In genomic region chr16:13189430-13190107, GRCm38 (mm10) we compare ENCODE assay signal across 9 mouse cellular contexts.
A peak's percentile ranks its signal among the peaks of the same experiment; 100 is the strongest.
DNase-seq lines count a peak whose midpoint lies in the region; ATAC-seq lines count a peak whose summit lies in the region.
"Had no signal": no experiment of that assay in that cellular context is flagged by ENCODE, and none has a peak within 500 bp of the region (broad histone marks: within the 10 kb centered on the region; RNA-seq: fewer than 3 reads in every experiment).

No protein-coding gene starts in this region.

- H3K27me3 ChIP-seq in midbrain, embryonic 14.5 days (ENCODE audit: control insufficient read depth, insufficient read depth, low read length): no peaks in the 10 kb centered on the region
- H3K27me3 ChIP-seq in midbrain, embryonic 11.5 days (ENCODE audit: control insufficient read depth, insufficient read depth, low read length): no peaks in the 10 kb centered on the region
- no peaks in the 10 kb centered on the region for H3K27me3 ChIP-seq in heart, embryonic 12.5 days (replicated peaks)
- no peaks in the 10 kb centered on the region for H3K27me3 ChIP-seq in stomach, embryonic 15.5 days (replicated peaks)
- no peaks in the 10 kb centered on the region for H3K27me3 ChIP-seq in forebrain, embryonic 13.5 days
- no peaks in the 10 kb centered on the region for H3K27me3 ChIP-seq in hindbrain, embryonic 16.5 days (replicated peaks; ENCODE audit: control insufficient read depth, insufficient read depth, low read length)
- H3K27me3 ChIP-seq in midbrain, embryonic 13.5 days: no peaks in the 10 kb centered on the region

- peak; percentile 15 for DNase-seq in midbrain, embryonic 14.5 days
- DNase-seq in midbrain, embryonic 11.5 days (ENCODE audit: low spot score, missing footprints): no peak
- DNase-seq in kidney, postnatal 36 days: peak; percentile 65 to 71

- WGBS in midbrain, embryonic 14.5 days: 61% methylated on average over 12 of the region's 12 CpGs
- WGBS in midbrain, embryonic 11.5 days: 60% methylated on average over 12 of the region's 12 CpGs
- WGBS in heart, embryonic 12.5 days: 12% methylated on average over 12 of the region's 12 CpGs
- 12% methylated on average over 12 of the region's 12 CpGs for WGBS in stomach, embryonic 15.5 days
- 42% methylated on average over 12 of the region's 12 CpGs for whole genome bisulfite sequencing in forebrain, embryonic 13.5 days
- WGBS in hindbrain, embryonic 16.5 days: 44% methylated on average over 12 of the region's 12 CpGs
- WGBS in midbrain, embryonic 13.5 days: 56% methylated on average over 12 of the region's 12 CpGs

- no peak for ATAC-seq in midbrain, embryonic 14.5 days (ENCODE audit: low FRiP score, low TSS enrichment)
- ATAC-seq in midbrain, embryonic 11.5 days (ENCODE audit: low FRiP score): no peak
- ATAC-seq in heart, embryonic 12.5 days (ENCODE audit: insufficient number of reproducible peaks, low FRiP score): peak; percentile 66
- ATAC-seq in stomach, embryonic 15.5 days (ENCODE audit: insufficient read depth, low FRiP score, low read depth): peak; percentile 8; the same call in 1 of the 2 replicates
- no peak for ATAC-seq in forebrain, embryonic 13.5 days
- ATAC-seq in hindbrain, embryonic 16.5 days: no peak
- no peak for ATAC-seq in midbrain, embryonic 13.5 days

- no peak overlapping the region for H3K4me3 ChIP-seq in midbrain, embryonic 14.5 days (replicated peaks; ENCODE audit: low read depth, low read length)
- no peak overlapping the region for H3K4me3 ChIP-seq in midbrain, embryonic 11.5 days (ENCODE audit: low read depth, low read length)
- H3K4me3 ChIP-seq in heart, embryonic 12.5 days: no peak overlapping the region
- no peak overlapping the region for H3K4me3 ChIP-seq in stomach, embryonic 15.5 days (replicated peaks)
- no peak overlapping the region for H3K4me3 ChIP-seq in forebrain, embryonic 13.5 days
- H3K4me3 ChIP-seq in hindbrain, embryonic 16.5 days (ENCODE audit: low read length): no peak overlapping the region
- H3K4me3 ChIP-seq in midbrain, embryonic 13.5 days (replicated peaks): no peak overlapping the region

- H3K4me2 ChIP-seq in midbrain, embryonic 14.5 days (ENCODE audit: low read length): no peak overlapping the region
- no peak overlapping the region for H3K4me2 ChIP-seq in midbrain, embryonic 11.5 days
- peak overlapping the region; percentile 54 for H3K4me2 ChIP-seq in heart, embryonic 12.5 days
- H3K4me2 ChIP-seq in stomach, embryonic 15.5 days: peak overlapping the region; percentile 19
- H3K4me2 ChIP-seq in forebrain, embryonic 13.5 days: no peak overlapping the region
- no peak overlapping the region for H3K4me2 ChIP-seq in hindbrain, embryonic 16.5 days (ENCODE audit: low read length)
- H3K4me2 ChIP-seq in midbrain, embryonic 13.5 days (replicated peaks): no peak overlapping the region

- H3K4me1 ChIP-seq in midbrain, embryonic 14.5 days (ENCODE audit: control insufficient read depth, insufficient read depth, low read length): no peaks in the 10 kb centered on the region
- H3K4me1 ChIP-seq in midbrain, embryonic 11.5 days (ENCODE audit: control insufficient read depth, insufficient read depth, low read length): no peaks in the 10 kb centered on the region
- H3K4me1 ChIP-seq in heart, embryonic 12.5 days (replicated peaks): peaks cover 51% of the 10 kb centered on the region
- peaks cover 8% of the 10 kb centered on the region; the same call in 1 of the 2 replicates for H3K4me1 ChIP-seq in stomach, embryonic 15.5 days
- peaks cover 8% of the 10 kb centered on the region; the same call in 1 of the 2 replicates for H3K4me1 ChIP-seq in forebrain, embryonic 13.5 days
- H3K4me1 ChIP-seq in hindbrain, embryonic 16.5 days (ENCODE audit: control insufficient read depth, insufficient read depth, low read depth, low read length): no peaks in the 10 kb centered on the region
- H3K4me1 ChIP-seq in midbrain, embryonic 13.5 days (replicated peaks): no peaks in the 10 kb centered on the region; the same call in 1 of the 2 replicates

- no peak overlapping the region for H3K9ac ChIP-seq in midbrain, embryonic 14.5 days (replicated peaks; ENCODE audit: low read length)
- no peak overlapping the region for H3K9ac ChIP-seq in midbrain, embryonic 11.5 days (ENCODE audit: low read length)
- H3K9ac ChIP-seq in heart, embryonic 12.5 days: peak overlapping the region; percentile 38; the same call in 1 of the 2 replicates
- no peak overlapping the region for H3K9ac ChIP-seq in stomach, embryonic 15.5 days
- H3K9ac ChIP-seq in forebrain, embryonic 13.5 days: no peak overlapping the region
- no peak overlapping the region for H3K9ac ChIP-seq in hindbrain, embryonic 16.5 days (ENCODE audit: low read depth, low read length)
- no peak overlapping the region for H3K9ac ChIP-seq in midbrain, embryonic 13.5 days (replicated peaks)

- H3K9me3 ChIP-seq in midbrain, embryonic 14.5 days (ENCODE audit: control insufficient read depth, low read length): no peaks in the 10 kb centered on the region
- H3K9me3 ChIP-seq in midbrain, embryonic 11.5 days (ENCODE audit: control insufficient read depth, low read length): no peaks in the 10 kb centered on the region; the same call in 1 of the 2 replicates
- peaks cover 9% of the 10 kb centered on the region for H3K9me3 ChIP-seq in heart, embryonic 12.5 days (replicated peaks)
- no peaks in the 10 kb centered on the region for H3K9me3 ChIP-seq in stomach, embryonic 15.5 days
- H3K9me3 ChIP-seq in forebrain, embryonic 13.5 days (replicated peaks): no peaks in the 10 kb centered on the region
- H3K9me3 ChIP-seq in hindbrain, embryonic 16.5 days (ENCODE audit: control insufficient read depth, low read length): 0 out of 2 replicates have a peak, but pooled peaks cover 2% of the 10 kb centered on the region
- H3K9me3 ChIP-seq in midbrain, embryonic 13.5 days: no peaks in the 10 kb centered on the region; the same call in 1 of the 2 replicates
- H3K9me3 ChIP-seq: G1E had no signal

- no peaks in the 10 kb centered on the region for H3K36me3 ChIP-seq in midbrain, embryonic 14.5 days (ENCODE audit: control insufficient read depth, insufficient read depth, low read length)
- no peaks in the 10 kb centered on the region for H3K36me3 ChIP-seq in midbrain, embryonic 11.5 days (ENCODE audit: control insufficient read depth, insufficient read depth, low read length)
- no peaks in the 10 kb centered on the region for H3K36me3 ChIP-seq in heart, embryonic 12.5 days
- no peaks in the 10 kb centered on the region for H3K36me3 ChIP-seq in stomach, embryonic 15.5 days
- H3K36me3 ChIP-seq in forebrain, embryonic 13.5 days (ENCODE audit: poor library complexity, severe bottlenecking): no peaks in the 10 kb centered on the region
- no peaks in the 10 kb centered on the region for H3K36me3 ChIP-seq in hindbrain, embryonic 16.5 days (ENCODE audit: control insufficient read depth, insufficient read depth, low read length)
- no peaks in the 10 kb centered on the region for H3K36me3 ChIP-seq in midbrain, embryonic 13.5 days
- H3K36me3 ChIP-seq: G1E had no signal

- H3K27ac ChIP-seq in midbrain, embryonic 14.5 days (replicated peaks; ENCODE audit: low read depth, low read length): no peak overlapping the region
- no peak overlapping the region; the same call in 1 of the 2 replicates for H3K27ac ChIP-seq in midbrain, embryonic 11.5 days (ENCODE audit: low read depth, low read length)
- peak overlapping the region; percentile 85 for H3K27ac ChIP-seq in heart, embryonic 12.5 days (ENCODE audit: poor library complexity, severe bottlenecking)
- H3K27ac ChIP-seq in stomach, embryonic 15.5 days: peak overlapping the region; percentile 31
- H3K27ac ChIP-seq in forebrain, embryonic 13.5 days: no peak overlapping the region
- no peak overlapping the region for H3K27ac ChIP-seq in hindbrain, embryonic 16.5 days (ENCODE audit: low read depth, low read length)
- H3K27ac ChIP-seq in midbrain, embryonic 13.5 days: no peak overlapping the region

Comparison
In these comparisons a context has a peak if more than half of its experiments do, and no peak if none do; other contexts are left out.
1. ATAC-seq: peak in heart, embryonic 12.5 days (single experiment) and stomach, embryonic 15.5 days (single experiment); none in midbrain, embryonic 14.5 days (single experiment), midbrain, embryonic 11.5 days (single experiment), forebrain, embryonic 13.5 days (single experiment), hindbrain, embryonic 16.5 days (single experiment) and midbrain, embryonic 13.5 days (single experiment).
2. H3K27ac ChIP-seq: peak in heart, embryonic 12.5 days (single experiment) and stomach, embryonic 15.5 days (single experiment); none in midbrain, embryonic 14.5 days (single experiment), midbrain, embryonic 11.5 days (single experiment), forebrain, embryonic 13.5 days (single experiment), hindbrain, embryonic 16.5 days (single experiment) and midbrain, embryonic 13.5 days (single experiment).
3. H3K4me2 ChIP-seq: peak in heart, embryonic 12.5 days (single experiment) and stomach, embryonic 15.5 days (single experiment); none in midbrain, embryonic 14.5 days (single experiment), midbrain, embryonic 11.5 days (single experiment), forebrain, embryonic 13.5 days (single experiment), hindbrain, embryonic 16.5 days (single experiment) and midbrain, embryonic 13.5 days (single experiment).